Mouse (Mus musculus) gastrocnemius, postnatal 36 days (tissue): Measurements from ENCODE around the gene Ssr1. TPM values are rescaled to one million over a fixed set of nuclear protein-coding genes. Genes with fewer than 3 reads are reported as not detected.

Source experiments
- DNase-seq, 2 experiments: peaks; one replicate each; pipeline ENCODE4 v3.0.0; 2022
- intact Hi-C: fragments of 180-260 bp; cut with DNase I; formaldehyde crosslinking; loops from one replicate; pipeline ENCODE4 v1.15.1; 2025
- total RNA-seq, 2 experiments: library from RNA; stranded (reverse); gene quantifications; 2 replicates each; pipeline ENCODE4 v1.2.3; 2021

The Ssr1 gene
- total RNA-seq, 2 experiments from 2014 or later, result 55.2 to 58.5 TPM

- no peak for DNase-seq
- intact Hi-C loops, result no loop called here
Observed at GRCm38 (mm10) chr13:37924461-37924948, 69.5 kb downstream of the Ssr1 start.

GRCm38 (mm10) chr13:37923643-37924460 is 70.2 kb downstream of the Ssr1 start:
- DNase-seq, result no peak
- intact Hi-C loops, result no loop called here

GRCm38 (mm10) chr13:37923091-37923490 is 70.9 kb downstream of the Ssr1 start:
- intact Hi-C loops, result no loop called here
- no peak for DNase-seq

GRCm38 (mm10) chr13:37920727-37921126 is 73.3 kb downstream of the Ssr1 start:
- intact Hi-C loops, result no loop called here
- no peak for DNase-seq

GRCm38 (mm10) chr13:37919711-37920277 is 74.2 kb downstream of the Ssr1 start:
- intact Hi-C loops, result no loop called here
- no peak for DNase-seq

- no peak for DNase-seq
- intact Hi-C loops, result no loop called here
Observed at GRCm38 (mm10) chr13:37918336-37919261, 75.4 kb downstream of the Ssr1 start.

Other genes with a start within 250 kb of the Ssr1 start
- gene Rreb1, start 215.8 kb downstream of the Ssr1 start, total RNA-seq, result 10 to 100 TPM; 16.1 to 22.5 TPM
- gene Riok1, start 42.8 kb upstream of the Ssr1 start, total RNA-seq, result 1 to 10 TPM; 5.6 to 7.4 TPM
- gene Cage1, start 42.9 kb upstream of the Ssr1 start, total RNA-seq, result under 1 TPM; 0.61 to 0.84 TPM
- gene Dsp, start 157.1 kb upstream of the Ssr1 start, total RNA-seq, result under 1 TPM in 1 of 2 experiments, not detected in 1; 0.87 TPM
- 1 to 10 TPM; 8.2 to 8.5 TPM for gene Snrnp48, start 210.7 kb upstream of the Ssr1 start, total RNA-seq